Mouse (Mus musculus): ENCODE measurements at regions not wholly inside any gene's neighbourhood (a gene's known extent, or its start where the extent isn't known, plus 50 kb on each side); places are given as distances from the start of the nearest gene placed in this dataset.

DNA sequence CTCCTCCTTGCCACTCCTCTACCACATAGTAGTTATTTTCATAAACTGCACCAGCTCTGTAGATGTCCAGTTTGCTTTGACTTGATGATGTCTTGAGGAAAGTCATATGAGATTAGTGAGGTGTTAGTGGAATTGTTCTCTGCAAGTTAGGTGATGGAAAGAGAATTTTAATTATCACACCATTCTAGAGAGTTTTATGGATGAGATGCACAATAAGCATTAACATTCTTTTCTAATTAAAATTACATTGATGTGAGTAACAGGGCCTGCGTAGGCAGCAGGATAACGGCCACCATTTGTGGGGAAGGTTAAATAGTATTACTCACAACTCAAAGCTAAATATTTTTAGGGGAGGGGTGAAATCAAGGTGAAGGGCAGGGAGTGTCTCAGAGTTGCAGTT, 466.7 kb downstream of the Pik3r1 start:
- no peak for TF ChIP-seq POLR2A (IDR thresholded peaks at IDR 0.05; ENCODE audit: low read depth, low read length)
- no peak for TF ChIP-seq TBP (conservative IDR thresholded peaks at IDR 0.05; ENCODE audit: low read depth, low read length)
- no peak for TF ChIP-seq ZC3H11A (IDR thresholded peaks at IDR 0.05; ENCODE audit: low read depth, low read length)
- TF ChIP-seq CTCF (conservative IDR thresholded peaks at IDR 0.05 in 1 of 2, IDR thresholded peaks at IDR 0.05 in 1 of 2; ENCODE audit: low read depth in 2 of 2, low read length in 2 of 2), result no peak
- TF ChIP-seq MYC (IDR thresholded peaks at IDR 0.05; ENCODE audit: low read depth, low read length), result no peak
- TF ChIP-seq SMC3 (IDR thresholded peaks at IDR 0.05; ENCODE audit: low read depth, low read length), result no peak
- TF ChIP-seq EP300 (IDR thresholded peaks at IDR 0.05; ENCODE audit: low read length), result no peak

All from CH12.LX (cell line).